Mouse (Mus musculus) naive thymus-derived CD4-positive, alpha-beta T cell, adult 2 months (primary cell): ENCODE data around the gene Gm28308.

Experiments used
- DNase-seq: peaks from one replicate; pipeline ENCODE4 v3.0.0-alpha.2; 2011; ENCODE audit warnings: low read depth

Gene Gm28308

GRCm38 (mm10) chr6:52205221-52205620, 7.9 kb downstream of the Gm28308 start:
- DNase-seq = no peak

GRCm38 (mm10) chr6:52204050-52204752, 8.9 kb downstream of the Gm28308 start, which contains the start of gene Hoxa5:
Gene Hoxa5 (minus strand): TSS chr6:52204587.
- DNase-seq = no peak

- DNase-seq = no peak
Measured at GRCm38 (mm10) chr6:52203371-52204049, 9.6 kb downstream of the Gm28308 start.

GRCm38 (mm10) chr6:52203121-52203370, 10.1 kb downstream of the Gm28308 start:
- no peak for DNase-seq

GRCm38 (mm10) chr6:52202362-52203120, 10.6 kb downstream of the Gm28308 start:
- no peak for DNase-seq

GRCm38 (mm10) chr6:52201269-52201668, 11.9 kb downstream of the Gm28308 start:
- DNase-seq = no peak

- DNase-seq = no peak
Measured at GRCm38 (mm10) chr6:52200751-52201250, 12.3 kb downstream of the Gm28308 start.

GRCm38 (mm10) chr6:52200073-52200750, 12.9 kb downstream of the Gm28308 start:
- DNase-seq = no peak

- DNase-seq = no peak
Measured at GRCm38 (mm10) chr6:52197271-52197670, 15.9 kb downstream of the Gm28308 start.

GRCm38 (mm10) chr6:52196811-52197210, 16.3 kb downstream of the Gm28308 start:
- no peak for DNase-seq

- no peak for DNase-seq
Measured at GRCm38 (mm10) chr6:52194690-52195089, 18.4 kb downstream of the Gm28308 start.

GRCm38 (mm10) chr6:52191860-52192550, 21.1 kb downstream of the Gm28308 start:
- peak; percentile 86 for DNase-seq

GRCm38 (mm10) chr6:52190906-52191810, 22.0 kb downstream of the Gm28308 start, which contains the start of gene Hoxa4:
Gene Hoxa4 (minus strand): TSS chr6:52191753.
- peak; percentile 27 for DNase-seq

- no peak for DNase-seq
Measured at GRCm38 (mm10) chr6:52190410-52190809, 22.7 kb downstream of the Gm28308 start.

- peak; percentile 19 for DNase-seq
Measured at GRCm38 (mm10) chr6:52189909-52190308, 23.2 kb downstream of the Gm28308 start.

- no peak for DNase-seq
Measured at GRCm38 (mm10) chr6:52189172-52189591, 24.0 kb downstream of the Gm28308 start.

- DNase-seq = no peak
Measured at GRCm38 (mm10) chr6:52186500-52186899, 26.6 kb downstream of the Gm28308 start.

GRCm38 (mm10) chr6:52185834-52186233, 27.3 kb downstream of the Gm28308 start:
- DNase-seq = no peak

- no peak for DNase-seq
Measured at GRCm38 (mm10) chr6:52185222-52185621, 27.9 kb downstream of the Gm28308 start.

GRCm38 (mm10) chr6:52184668-52185067, 28.5 kb downstream of the Gm28308 start:
- DNase-seq = no peak
